25 mouse cellular contexts compared by ENCODE assay signal in genomic region chr14:30944745-30945144, GRCm38 (mm10). TPM values are rescaled to one million over a fixed set of nuclear protein-coding genes. Genes with fewer than 3 reads are reported as not detected.
DNase-seq lines count a peak whose midpoint lies in the region; ATAC-seq and TF ChIP-seq lines count a peak whose summit lies in the region.
"Had no signal": no experiment of that assay in that cellular context is flagged by ENCODE, and none has a peak within 500 bp of the region (broad histone marks: within the 10 kb centered on the region; RNA-seq: fewer than 3 reads in every experiment).

No protein-coding gene starts in this region.

- DNase-seq in adrenal gland, adult 2 months: peak; percentile 34
- no peak for DNase-seq in adrenal gland, postnatal 25 days
- no peak for DNase-seq in lung, postnatal 0 days (ENCODE audit: low spot score)
- no peak for DNase-seq in lung, postnatal 25 days (ENCODE audit: low spot score)
- peak; percentile 99 for DNase-seq in liver, adult 2 months (ENCODE audit: extremely low read depth, low read depth, low spot score)
- peak; percentile 51 for DNase-seq in liver, postnatal 0 days
- DNase-seq in left cerebral cortex, adult 9 months (ENCODE audit: low spot score in 2 of 2): no peak
- DNase-seq: cerebellum, adult 18-20 months; gastrocnemius, adult 2 months; kidney, adult 11 months; kidney, postnatal 14 days; layer of hippocampus, adult 9-11 months; thymus, adult 18-20 months had no signal

- no peak for TF ChIP-seq POLR2A in liver, adult 2 months (IDR thresholded peaks at IDR 0.05; ENCODE audit: extremely low read depth, insufficient read depth, low read length)

- no peaks in the 10 kb centered on the region for H3K9me3 ChIP-seq in lung, postnatal 0 days (ENCODE audit: low read length)
- H3K9me3 ChIP-seq in liver, postnatal 0 days (ENCODE audit: low read length): no peaks in the 10 kb centered on the region
- no peaks in the 10 kb centered on the region for H3K9me3 ChIP-seq in hindbrain, embryonic 13.5 days
- H3K9me3 ChIP-seq: forebrain, embryonic 10.5 days; heart, embryonic 13.5 days; hindbrain, embryonic 15.5 days; lung, embryonic 15.5 days had no signal

- H3K36me3 ChIP-seq in lung, postnatal 0 days (ENCODE audit: insufficient read depth, low read length): no peaks in the 10 kb centered on the region
- H3K36me3 ChIP-seq in liver, adult 2 months (ENCODE audit: control insufficient read depth, insufficient read depth, low read length): 0 out of 2 replicates have a peak, but pooled peaks cover 1% of the 10 kb centered on the region
- no peaks in the 10 kb centered on the region for H3K36me3 ChIP-seq in liver, postnatal 0 days (replicated peaks; ENCODE audit: insufficient read depth, low read length)
- H3K36me3 ChIP-seq in hindbrain, embryonic 13.5 days: no peaks in the 10 kb centered on the region
- H3K36me3 ChIP-seq: forebrain, embryonic 10.5 days; heart, embryonic 13.5 days; hindbrain, embryonic 15.5 days; lung, embryonic 15.5 days had no signal

- H3K27ac ChIP-seq in lung, postnatal 0 days (ENCODE audit: low read length): peak overlapping the region; percentile 77
- peak overlapping the region; percentile 98 for H3K27ac ChIP-seq in liver, adult 2 months (replicated peaks; ENCODE audit: insufficient read depth, low read depth, low read length)
- H3K27ac ChIP-seq in liver, postnatal 0 days (ENCODE audit: low read depth): peak overlapping the region; percentile 98
- no peak overlapping the region for H3K27ac ChIP-seq in hindbrain, embryonic 13.5 days
- H3K27ac ChIP-seq: forebrain, embryonic 10.5 days; heart, embryonic 13.5 days; hindbrain, embryonic 15.5 days; lung, embryonic 15.5 days had no signal

- ATAC-seq in lung, postnatal 0 days: no peak
- peak; percentile 86 for ATAC-seq in liver, postnatal 0 days
- no peak for ATAC-seq in hindbrain, embryonic 13.5 days (ENCODE audit: low FRiP score)

- peaks cover 9% of the 10 kb centered on the region; the same call in 1 of the 2 replicates for H3K79me2 ChIP-seq in liver, adult 2 months (ENCODE audit: control insufficient read depth, insufficient read depth, low read length)

- no peak overlapping the region for H3K4me3 ChIP-seq in lung, postnatal 0 days (ENCODE audit: low read depth, low read length)
- peak overlapping the region; percentile 10; the same call in 1 of the 2 replicates for H3K4me3 ChIP-seq in liver, adult 2 months (ENCODE audit: insufficient read depth, low read depth, low read length)
- H3K4me3 ChIP-seq in liver, postnatal 0 days (ENCODE audit: low read depth, low read length): no peak overlapping the region
- H3K4me3 ChIP-seq in hindbrain, embryonic 13.5 days: no peak overlapping the region
- H3K4me3 ChIP-seq: forebrain, embryonic 10.5 days; gastrocnemius, adult 2 months; heart, embryonic 13.5 days; hindbrain, embryonic 15.5 days; lung, embryonic 15.5 days had no signal

- H3K9ac ChIP-seq in lung, postnatal 0 days (replicated peaks; ENCODE audit: low read depth): no peak overlapping the region
- peak overlapping the region; percentile 67 for H3K9ac ChIP-seq in liver, adult 2 months (ENCODE audit: low read depth, low read length)
- peak overlapping the region; percentile 50; the same call in 1 of the 2 replicates for H3K9ac ChIP-seq in liver, postnatal 0 days (replicated peaks)
- H3K9ac ChIP-seq in hindbrain, embryonic 13.5 days: no peak overlapping the region
- H3K9ac ChIP-seq: heart, embryonic 13.5 days; hindbrain, embryonic 15.5 days; lung, embryonic 15.5 days had no signal

- no peaks in the 10 kb centered on the region for H3K27me3 ChIP-seq in lung, postnatal 0 days (replicated peaks; ENCODE audit: insufficient read depth, low read length)
- H3K27me3 ChIP-seq in liver, adult 2 months (ENCODE audit: control insufficient read depth, insufficient read depth, low read length): no peaks in the 10 kb centered on the region
- no peaks in the 10 kb centered on the region for H3K27me3 ChIP-seq in liver, postnatal 0 days (ENCODE audit: insufficient read depth, low read length)
- H3K27me3 ChIP-seq in hindbrain, embryonic 13.5 days: peaks cover 12% of the 10 kb centered on the region
- H3K27me3 ChIP-seq: hindbrain, embryonic 15.5 days; lung, embryonic 15.5 days; Patski had no signal

- WGBS in lung, postnatal 0 days: 82% methylated on average over 2 of the region's 2 CpGs
- WGBS in liver, adult 2 months: 8% methylated on average over 2 of the region's 2 CpGs
- 47% methylated on average over 2 of the region's 2 CpGs for WGBS in liver, postnatal 0 days (ENCODE audit: insufficient replicate concordance)
- 84% methylated on average over 2 of the region's 2 CpGs for WGBS in hindbrain, embryonic 13.5 days

- no peak for TF ChIP-seq CTCF in lung, postnatal 0 days (IDR thresholded peaks at IDR 0.05)
- TF ChIP-seq CTCF in liver, adult 2 months (IDR thresholded peaks at IDR 0.05; ENCODE audit: low read depth, low read length): no peak
- no peak for TF ChIP-seq CTCF in liver, postnatal 0 days (IDR thresholded peaks at IDR 0.05; ENCODE audit: low read depth)

- no peaks in the 10 kb centered on the region; the same call in 1 of the 2 replicates for H3K4me1 ChIP-seq in lung, postnatal 0 days (ENCODE audit: insufficient read depth, low read depth, low read length)
- H3K4me1 ChIP-seq in liver, adult 2 months (ENCODE audit: control insufficient read depth, insufficient read depth, low read length): peaks cover 40% of the 10 kb centered on the region
- peaks cover 4% of the 10 kb centered on the region for H3K4me1 ChIP-seq in liver, postnatal 0 days (ENCODE audit: insufficient read depth)
- no peaks in the 10 kb centered on the region for H3K4me1 ChIP-seq in hindbrain, embryonic 13.5 days (replicated peaks)
- H3K4me1 ChIP-seq: forebrain, embryonic 10.5 days; heart, embryonic 13.5 days; hindbrain, embryonic 15.5 days; lung, embryonic 15.5 days had no signal

- H3K4me2 ChIP-seq in lung, postnatal 0 days (replicated peaks; ENCODE audit: low read depth, low read length): no peak overlapping the region
- H3K4me2 ChIP-seq in liver, postnatal 0 days (ENCODE audit: low read depth, low read length): peak overlapping the region; percentile 28; the same call in 1 of the 2 replicates
- H3K4me2 ChIP-seq in hindbrain, embryonic 13.5 days: no peak overlapping the region
- H3K4me2 ChIP-seq: heart, embryonic 13.5 days; hindbrain, embryonic 15.5 days; lung, embryonic 15.5 days had no signal

- TF ChIP-seq EP300 in lung, postnatal 0 days (IDR thresholded peaks at IDR 0.05): no peak
- TF ChIP-seq EP300 in liver, postnatal 0 days (IDR thresholded peaks at IDR 0.05; ENCODE audit: low read depth): peak; percentile 75

RNA-seq across cellular contexts. Expression of gene Itih1, which starts 1.7 kb away (rescaled TPM):
- total RNA-seq in adrenal gland, adult 2 months (2021): 1 to 10 TPM in 1 of 2 experiments, not detected in 1; 2.2 TPM
- 0.37 TPM in 1 of 2 replicates, not detected in the other for polyA plus RNA-seq in adrenal gland, adult 2 months (2012; rRNA removed)
- 7.6 TPM in 1 of 2 replicates, not detected in the other for total RNA-seq in adrenal gland, postnatal 25 days (2021)
- 0.81 and 1.1 TPM in 2 replicates for polyA plus RNA-seq in lung, postnatal 0 days (2015; fragmentation: Nextera tagmentation; extraction: Ambion mirVana)
- total RNA-seq in liver, adult 2 months (2014; rRNA removed): 544 and 683 TPM in 2 replicates
- polyA plus RNA-seq in liver, adult 2 months (2012; rRNA removed): 457 and 504 TPM in 2 replicates
- polyA plus RNA-seq in liver, postnatal 0 days (2015; fragmentation: Nextera tagmentation; extraction: Ambion mirVana): 173 and 210 TPM in 2 replicates
- not detected in 2 replicates for polyA plus RNA-seq in hindbrain, embryonic 13.5 days (2015; fragmentation: Nextera tagmentation; extraction: Ambion mirVana)
- total RNA-seq: gastrocnemius, adult 2 months; heart, postnatal 36 days; left cerebral cortex, adult 8-10 months; midbrain, postnatal 0 days had no signal
- polyA plus RNA-seq: forebrain, embryonic 10.5 days; hindbrain, embryonic 15.5 days; limb, embryonic 11.5 days; midbrain, postnatal 0 days; small intestine, adult 2 months; urinary bladder, adult 2 months had no signal

RNA-seq across cellular contexts. Expression of gene Nek4, which starts 6.4 kb away (rescaled TPM):
- total RNA-seq in adrenal gland, adult 2 months (2021): 10 to 100 TPM; 10.2 to 13.3 TPM
- 5.2 and 5.5 TPM in 2 replicates for polyA plus RNA-seq in adrenal gland, adult 2 months (2012; rRNA removed)
- total RNA-seq in adrenal gland, postnatal 25 days (2021): 14.3 and 14.8 TPM in 2 replicates
- polyA plus RNA-seq in lung, postnatal 0 days (2015; fragmentation: Nextera tagmentation; extraction: Ambion mirVana): 4.7 and 4.9 TPM in 2 replicates
- 6.7 and 7.5 TPM in 2 replicates for total RNA-seq in liver, adult 2 months (2014; rRNA removed)
- polyA plus RNA-seq in liver, adult 2 months (2012; rRNA removed): 2.9 and 3.1 TPM in 2 replicates
- 2.8 and 3.1 TPM in 2 replicates for polyA plus RNA-seq in liver, postnatal 0 days (2015; fragmentation: Nextera tagmentation; extraction: Ambion mirVana)
- 16.9 and 19.2 TPM in 2 replicates for polyA plus RNA-seq in hindbrain, embryonic 13.5 days (2015; fragmentation: Nextera tagmentation; extraction: Ambion mirVana)

RNA-seq across cellular contexts. Expression of gene Itih3, which starts 21.2 kb away (rescaled TPM):
- total RNA-seq in adrenal gland, adult 2 months (2021): 1 to 10 TPM in 1 of 2 experiments, under 1 TPM in 1; 0.97 to 2.5 TPM
- polyA plus RNA-seq in adrenal gland, adult 2 months (2012; rRNA removed): 0.18 and 0.19 TPM in 2 replicates
- total RNA-seq in adrenal gland, postnatal 25 days (2021): 0.30 and 5.2 TPM in 2 replicates
- 2.2 and 2.5 TPM in 2 replicates for polyA plus RNA-seq in lung, postnatal 0 days (2015; fragmentation: Nextera tagmentation; extraction: Ambion mirVana)
- 603 and 791 TPM in 2 replicates for total RNA-seq in liver, adult 2 months (2014; rRNA removed)
- 335 and 492 TPM in 2 replicates for polyA plus RNA-seq in liver, adult 2 months (2012; rRNA removed)
- 1,712 and 1,929 TPM in 2 replicates for polyA plus RNA-seq in liver, postnatal 0 days (2015; fragmentation: Nextera tagmentation; extraction: Ambion mirVana)
- polyA plus RNA-seq in hindbrain, embryonic 13.5 days (2015; fragmentation: Nextera tagmentation; extraction: Ambion mirVana): 1.0 and 1.3 TPM in 2 replicates

RNA-seq across cellular contexts. Expression of gene Glt8d1, which starts 56.5 kb away (rescaled TPM):
- 10 to 100 TPM; 40.9 to 50.7 TPM for total RNA-seq in adrenal gland, adult 2 months (2021)
- 17.7 and 23.3 TPM in 2 replicates for polyA plus RNA-seq in adrenal gland, adult 2 months (2012; rRNA removed)
- total RNA-seq in adrenal gland, postnatal 25 days (2021): 42.0 and 56.9 TPM in 2 replicates
- 42.4 and 48.9 TPM in 2 replicates for polyA plus RNA-seq in lung, postnatal 0 days (2015; fragmentation: Nextera tagmentation; extraction: Ambion mirVana)
- 8.8 and 10.2 TPM in 2 replicates for total RNA-seq in liver, adult 2 months (2014; rRNA removed)
- 3.1 and 5.4 TPM in 2 replicates for polyA plus RNA-seq in liver, adult 2 months (2012; rRNA removed)
- 9.4 TPM in 2 replicates for polyA plus RNA-seq in liver, postnatal 0 days (2015; fragmentation: Nextera tagmentation; extraction: Ambion mirVana)
- 62.8 and 66.7 TPM in 2 replicates for polyA plus RNA-seq in hindbrain, embryonic 13.5 days (2015; fragmentation: Nextera tagmentation; extraction: Ambion mirVana)

RNA-seq across cellular contexts. Expression of gene Spcs1, which starts 56.7 kb away (rescaled TPM):
- total RNA-seq in adrenal gland, adult 2 months (2021): 100 to 1,000 TPM; 234 to 254 TPM
- polyA plus RNA-seq in adrenal gland, adult 2 months (2012; rRNA removed): 60.5 and 69.4 TPM in 2 replicates
- total RNA-seq in adrenal gland, postnatal 25 days (2021): 250 and 265 TPM in 2 replicates
- polyA plus RNA-seq in lung, postnatal 0 days (2015; fragmentation: Nextera tagmentation; extraction: Ambion mirVana): 467 and 493 TPM in 2 replicates
- total RNA-seq in liver, adult 2 months (2014; rRNA removed): 158 and 183 TPM in 2 replicates
- polyA plus RNA-seq in liver, adult 2 months (2012; rRNA removed): 101 and 128 TPM in 2 replicates
- 346 and 365 TPM in 2 replicates for polyA plus RNA-seq in liver, postnatal 0 days (2015; fragmentation: Nextera tagmentation; extraction: Ambion mirVana)
- 322 and 337 TPM in 2 replicates for polyA plus RNA-seq in hindbrain, embryonic 13.5 days (2015; fragmentation: Nextera tagmentation; extraction: Ambion mirVana)

Comparison
In these comparisons a context has a peak if more than half of its experiments do, and no peak if none do; other contexts are left out.
1. DNase-seq: peak in adrenal gland, adult 2 months (single experiment), liver, adult 2 months (single experiment) and liver, postnatal 0 days (single experiment); none in adrenal gland, postnatal 25 days (single experiment), lung, postnatal 0 days (single experiment), lung, postnatal 25 days (single experiment) and left cerebral cortex, adult 9 months (0 of 2).
2. H3K9ac ChIP-seq: peak in liver, adult 2 months (single experiment) and liver, postnatal 0 days (single experiment); none in lung, postnatal 0 days (single experiment) and hindbrain, embryonic 13.5 days (single experiment).
3. RNA of gene Itih1, which starts 1.7 kb away (polyA plus RNA-seq): 457 to 504 TPM in liver, adult 2 months and 173 to 210 TPM in liver, postnatal 0 days; 0.81 to 1.1 TPM in lung, postnatal 0 days, 0.37 TPM in adrenal gland, adult 2 months and not detected in hindbrain, embryonic 13.5 days; every median in the first group is over 10 times any median in the second.
4. RNA of gene Itih3, which starts 21.2 kb away (polyA plus RNA-seq): 1,712 to 1,929 TPM in liver, postnatal 0 days and 335 to 492 TPM in liver, adult 2 months; 2.2 to 2.5 TPM in lung, postnatal 0 days, 1.0 to 1.3 TPM in hindbrain, embryonic 13.5 days and 0.18 to 0.19 TPM in adrenal gland, adult 2 months; every median in the first group is over 10 times any median in the second.